Mouse (Mus musculus): ENCODE measurements around the gene Ankrd9. TPM values are rescaled to one million over a fixed set of nuclear protein-coding genes. Genes with fewer than 3 reads are reported as not detected.
A peak's percentile ranks its signal among the peaks of the same experiment; 100 is the strongest.

Gene Ankrd9
- polyA plus RNA-seq, 1 experiment from 2014 or later = 54.7 TPM

- Histone ChIP-seq H3K4me1 (ENCODE audit: control insufficient read depth, low read depth, low read length) (peaks cover 38% of the 10 kb centered on the region), H3K9me3 (replicated peaks; ENCODE audit: control insufficient read depth, low read length) (no peaks in the 10 kb centered on the region), H3K27ac (ENCODE audit: low read length) (peak overlapping the region; percentile 46), H3K4me3 (ENCODE audit: low read depth, low read length) (no peak overlapping the region), H3K27me3 (ENCODE audit: control insufficient read depth, insufficient read depth, low read depth, low read length) (no peaks in the 10 kb centered on the region), H3K4me2 (ENCODE audit: low read depth, low read length) (no peak overlapping the region), H3K36me3 (ENCODE audit: control insufficient read depth, insufficient read depth) (no peaks in the 10 kb centered on the region), H3K9ac (ENCODE audit: low read depth, low read length) (no peak overlapping the region)
- ATAC-seq (ENCODE audit: low read depth) = peak; percentile 64
- WGBS (ENCODE audit: insufficient replicate concordance) = 23% methylated on average over 14 of the region's 14 CpGs
Observed at GRCm38 (mm10) chr12:111007134-111008103, 28.6 kb upstream of the Ankrd9 start.

DNA sequence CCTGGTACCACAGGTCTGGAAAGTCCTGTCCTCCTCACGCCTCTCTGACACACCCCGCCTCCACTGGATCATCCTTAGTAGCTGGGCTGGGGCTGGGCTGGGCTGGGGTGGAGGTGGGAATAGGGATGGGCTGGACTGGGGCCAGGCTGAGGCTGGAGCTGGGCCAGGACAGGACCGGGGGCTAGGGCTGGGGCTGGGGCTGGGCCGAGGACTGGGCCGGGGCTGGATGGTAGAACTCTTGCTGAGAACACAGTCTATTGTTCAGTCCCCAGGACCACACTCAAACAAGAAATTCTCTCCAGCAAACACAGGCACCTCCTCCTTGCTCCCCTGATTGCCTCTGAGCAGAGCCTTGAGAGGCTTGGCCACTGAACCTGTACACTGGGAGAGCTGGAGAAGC, 27.5 kb upstream of the Ankrd9 start:
- Histone ChIP-seq H3K27ac (ENCODE audit: low read length) (no peak overlapping the region), H3K36me3 (ENCODE audit: control insufficient read depth, insufficient read depth) (no peaks in the 10 kb centered on the region), H3K9ac (ENCODE audit: low read depth, low read length) (no peak overlapping the region), H3K27me3 (ENCODE audit: control insufficient read depth, insufficient read depth, low read depth, low read length) (no peaks in the 10 kb centered on the region), H3K9me3 (replicated peaks; ENCODE audit: control insufficient read depth, low read length) (no peaks in the 10 kb centered on the region), H3K4me3 (ENCODE audit: low read depth, low read length) (no peak overlapping the region), H3K4me1 (ENCODE audit: control insufficient read depth, low read depth, low read length) (peaks cover 38% of the 10 kb centered on the region), H3K4me2 (ENCODE audit: low read depth, low read length) (no peak overlapping the region)
- no peak for ATAC-seq (ENCODE audit: low read depth)
- 85% methylated on average over 5 of the region's 5 CpGs for WGBS (ENCODE audit: insufficient replicate concordance)

GRCm38 (mm10) chr12:111005803-111006202, 27.0 kb upstream of the Ankrd9 start:
- H3K27ac ChIP-seq (ENCODE audit: low read length) = no peak overlapping the region
- ATAC-seq (ENCODE audit: low read depth) = no peak
- no peaks in the 10 kb centered on the region for H3K9me3 ChIP-seq (replicated peaks; ENCODE audit: control insufficient read depth, low read length)
- no peaks in the 10 kb centered on the region for H3K36me3 ChIP-seq (ENCODE audit: control insufficient read depth, insufficient read depth)
- no peak overlapping the region for H3K4me2 ChIP-seq (ENCODE audit: low read depth, low read length)
- peaks cover 38% of the 10 kb centered on the region for H3K4me1 ChIP-seq (ENCODE audit: control insufficient read depth, low read depth, low read length)
- H3K9ac ChIP-seq (ENCODE audit: low read depth, low read length) = no peak overlapping the region
- no peak overlapping the region for H3K4me3 ChIP-seq (ENCODE audit: low read depth, low read length)
- no peaks in the 10 kb centered on the region for H3K27me3 ChIP-seq (ENCODE audit: control insufficient read depth, insufficient read depth, low read depth, low read length)
- 64% methylated on average over 6 of the region's 6 CpGs for WGBS (ENCODE audit: insufficient replicate concordance)

DNA sequence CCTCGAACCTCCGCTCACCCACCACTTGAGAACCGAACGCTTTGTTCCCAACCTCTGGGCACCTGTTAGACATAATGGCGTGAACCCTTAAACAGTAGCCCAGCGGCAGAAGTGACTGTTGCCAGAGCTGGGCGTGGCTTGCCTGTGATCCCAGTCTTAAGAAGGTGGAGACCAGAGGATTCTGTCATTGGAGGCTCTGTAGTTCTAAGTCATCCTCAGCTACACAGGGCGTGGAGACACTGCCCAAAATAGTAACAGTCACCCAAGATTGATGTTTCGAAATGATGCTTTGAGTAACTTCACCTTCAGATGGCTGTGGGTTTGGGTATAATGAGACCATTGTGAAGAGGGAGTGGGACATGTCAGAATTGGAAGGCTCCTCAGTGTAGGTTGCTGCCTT, 25.3 kb upstream of the Ankrd9 start:
- 49% methylated on average over 9 of the region's 9 CpGs for WGBS (ENCODE audit: insufficient replicate concordance)
- H3K27ac ChIP-seq (ENCODE audit: low read length) = no peak overlapping the region

DNA sequence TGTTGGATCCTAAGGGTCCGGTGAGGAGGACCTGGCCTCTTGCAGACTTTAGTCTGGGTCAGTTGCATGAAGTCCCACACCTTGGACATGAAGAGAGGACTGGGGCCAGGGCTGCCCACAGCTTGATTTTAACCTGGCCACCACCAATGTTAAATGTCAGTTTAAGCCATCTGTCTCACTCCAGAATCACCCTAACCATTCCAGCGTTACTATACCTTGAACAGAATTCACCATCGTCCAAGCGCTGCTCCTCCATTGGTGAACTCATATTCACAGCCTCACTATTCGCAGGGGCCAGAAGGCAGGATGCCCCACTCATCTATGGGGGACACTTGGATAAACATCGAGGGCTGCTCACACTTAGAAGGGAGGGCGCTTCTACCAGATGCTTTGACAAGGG, 22.1 kb upstream of the Ankrd9 start:
- H3K27me3 ChIP-seq (ENCODE audit: control insufficient read depth, insufficient read depth, low read depth, low read length) = no peaks in the 10 kb centered on the region
- no peak overlapping the region for H3K27ac ChIP-seq (ENCODE audit: low read length)
- peaks cover 12% of the 10 kb centered on the region for H3K4me1 ChIP-seq (ENCODE audit: control insufficient read depth, low read depth, low read length)
- no peak for ATAC-seq (ENCODE audit: low read depth)
- no peak overlapping the region for H3K9ac ChIP-seq (ENCODE audit: low read depth, low read length)
- no peak overlapping the region for H3K4me2 ChIP-seq (ENCODE audit: low read depth, low read length)
- peaks cover 7% of the 10 kb centered on the region; the same call in 1 of the 2 replicates for H3K9me3 ChIP-seq (replicated peaks; ENCODE audit: control insufficient read depth, low read length)
- WGBS (ENCODE audit: insufficient replicate concordance) = 83% methylated on average over 7 of the region's 7 CpGs
- H3K36me3 ChIP-seq (ENCODE audit: control insufficient read depth, insufficient read depth) = no peaks in the 10 kb centered on the region
- no peak overlapping the region for H3K4me3 ChIP-seq (ENCODE audit: low read depth, low read length)

More for the DNA sequence above, 25.3 kb upstream of the Ankrd9 start:
- Histone ChIP-seq H3K9me3 (replicated peaks; ENCODE audit: control insufficient read depth, low read length) (no peaks in the 10 kb centered on the region), H3K9ac (ENCODE audit: low read depth, low read length) (no peak overlapping the region), H3K27me3 (ENCODE audit: control insufficient read depth, insufficient read depth, low read depth, low read length) (no peaks in the 10 kb centered on the region), H3K36me3 (ENCODE audit: control insufficient read depth, insufficient read depth) (no peaks in the 10 kb centered on the region), H3K4me1 (ENCODE audit: control insufficient read depth, low read depth, low read length) (peaks cover 33% of the 10 kb centered on the region), H3K4me2 (ENCODE audit: low read depth, low read length) (no peak overlapping the region), H3K4me3 (ENCODE audit: low read depth, low read length) (no peak overlapping the region)
- no peak for ATAC-seq (ENCODE audit: low read depth)

DNA sequence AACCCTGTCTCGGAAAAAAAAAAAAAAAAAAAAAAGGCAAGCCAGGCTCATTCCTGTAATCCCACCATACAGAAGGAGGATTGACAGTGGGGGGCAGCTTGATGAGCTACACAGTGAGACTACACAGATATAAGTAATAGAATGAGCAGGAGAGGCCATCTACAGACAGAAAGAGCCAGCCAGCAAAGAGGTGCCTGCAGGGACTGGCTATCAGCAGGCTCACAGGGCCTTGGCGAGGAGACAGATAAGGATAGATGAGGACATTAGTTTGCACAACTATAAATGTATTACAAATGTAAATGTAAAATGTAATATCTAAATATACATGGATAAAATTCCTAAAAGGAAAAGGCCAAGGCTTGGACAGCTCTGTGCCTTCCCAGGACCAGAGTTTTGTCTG, 21.0 kb upstream of the Ankrd9 start:
- no peak overlapping the region for H3K4me2 ChIP-seq (ENCODE audit: low read depth, low read length)
- peaks cover 7% of the 10 kb centered on the region; the same call in 1 of the 2 replicates for H3K9me3 ChIP-seq (replicated peaks; ENCODE audit: control insufficient read depth, low read length)
- no peak overlapping the region for H3K9ac ChIP-seq (ENCODE audit: low read depth, low read length)
- no peak overlapping the region for H3K4me3 ChIP-seq (ENCODE audit: low read depth, low read length)
- H3K4me1 ChIP-seq (ENCODE audit: control insufficient read depth, low read depth, low read length) = peaks cover 12% of the 10 kb centered on the region
- no peaks in the 10 kb centered on the region for H3K36me3 ChIP-seq (ENCODE audit: control insufficient read depth, insufficient read depth)
- 42% methylated on average over 2 of the region's 2 CpGs for WGBS (ENCODE audit: insufficient replicate concordance)
- peak; percentile 79 for ATAC-seq (ENCODE audit: low read depth)
- H3K27ac ChIP-seq (ENCODE audit: low read length) = no peak overlapping the region
- no peaks in the 10 kb centered on the region for H3K27me3 ChIP-seq (ENCODE audit: control insufficient read depth, insufficient read depth, low read depth, low read length)

GRCm38 (mm10) chr12:110998092-110998491, 19.3 kb upstream of the Ankrd9 start:
- Histone ChIP-seq H3K4me3 (ENCODE audit: low read depth, low read length) (no peak overlapping the region), H3K27ac (ENCODE audit: low read length) (no peak overlapping the region), H3K9me3 (replicated peaks; ENCODE audit: control insufficient read depth, low read length) (peaks cover 7% of the 10 kb centered on the region; the same call in 1 of the 2 replicates), H3K27me3 (ENCODE audit: control insufficient read depth, insufficient read depth, low read depth, low read length) (no peaks in the 10 kb centered on the region), H3K4me2 (ENCODE audit: low read depth, low read length) (no peak overlapping the region), H3K9ac (ENCODE audit: low read depth, low read length) (no peak overlapping the region), H3K4me1 (ENCODE audit: control insufficient read depth, low read depth, low read length) (peaks cover 9% of the 10 kb centered on the region), H3K36me3 (ENCODE audit: control insufficient read depth, insufficient read depth) (no peaks in the 10 kb centered on the region)
- ATAC-seq (ENCODE audit: low read depth) = no peak
- 94% methylated on average over 11 of the region's 11 CpGs for WGBS (ENCODE audit: insufficient replicate concordance)

DNA sequence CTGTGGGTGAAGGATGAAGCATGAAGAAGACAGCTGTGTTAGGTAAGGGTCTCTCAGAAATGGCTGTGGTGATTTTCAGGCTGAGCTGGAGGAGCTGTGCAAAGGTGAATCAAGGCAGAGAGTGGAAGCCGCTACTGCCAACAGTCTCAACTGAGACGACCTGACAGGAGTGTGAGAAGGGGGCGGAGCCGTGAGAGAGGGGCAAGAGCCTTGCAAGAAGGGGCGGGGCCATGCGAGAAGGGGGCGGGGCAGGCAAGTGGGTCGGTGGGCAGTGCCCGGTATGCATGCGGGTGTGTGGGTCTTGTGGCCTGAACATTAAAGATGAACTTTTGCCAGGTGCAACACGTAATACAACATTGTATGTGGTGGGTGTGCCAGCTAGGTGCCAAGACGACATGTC, 15.8 kb upstream of the Ankrd9 start:
- Histone ChIP-seq H3K9ac (ENCODE audit: low read depth, low read length) (no peak overlapping the region), H3K4me1 (ENCODE audit: control insufficient read depth, low read depth, low read length) (peaks cover 18% of the 10 kb centered on the region), H3K4me3 (ENCODE audit: low read depth, low read length) (no peak overlapping the region), H3K9me3 (replicated peaks; ENCODE audit: control insufficient read depth, low read length) (peaks cover 7% of the 10 kb centered on the region; the same call in 1 of the 2 replicates), H3K27me3 (ENCODE audit: control insufficient read depth, insufficient read depth, low read depth, low read length) (no peaks in the 10 kb centered on the region), H3K4me2 (ENCODE audit: low read depth, low read length) (no peak overlapping the region), H3K36me3 (ENCODE audit: control insufficient read depth, insufficient read depth) (no peaks in the 10 kb centered on the region), H3K27ac (ENCODE audit: low read length) (no peak overlapping the region)
- no peak for ATAC-seq (ENCODE audit: low read depth)
- 42% methylated on average over 12 of the region's 12 CpGs for WGBS (ENCODE audit: insufficient replicate concordance)

- Histone ChIP-seq H3K4me3 (ENCODE audit: low read depth, low read length) (no peak overlapping the region), H3K9ac (ENCODE audit: low read depth, low read length) (no peak overlapping the region), H3K4me2 (ENCODE audit: low read depth, low read length) (no peak overlapping the region), H3K4me1 (ENCODE audit: control insufficient read depth, low read depth, low read length) (peaks cover 18% of the 10 kb centered on the region), H3K27ac (ENCODE audit: low read length) (no peak overlapping the region), H3K27me3 (ENCODE audit: control insufficient read depth, insufficient read depth, low read depth, low read length) (no peaks in the 10 kb centered on the region), H3K36me3 (ENCODE audit: control insufficient read depth, insufficient read depth) (no peaks in the 10 kb centered on the region), H3K9me3 (replicated peaks; ENCODE audit: control insufficient read depth, low read length) (peaks cover 7% of the 10 kb centered on the region; the same call in 1 of the 2 replicates)
- 70% methylated on average over 3 of the region's 3 CpGs for WGBS (ENCODE audit: insufficient replicate concordance)
- ATAC-seq (ENCODE audit: low read depth) = no peak
Observed at GRCm38 (mm10) chr12:110993226-110993625, 14.4 kb upstream of the Ankrd9 start.
